Mouse (Mus musculus) thymus, adult 2 months (tissue): Measurements from ENCODE around the gene Fbxl5. TPM values are rescaled to one million over a fixed set of nuclear protein-coding genes. Genes with fewer than 3 reads are reported as not detected.
A peak's percentile ranks its signal among the peaks of the same experiment; 100 is the strongest.

Experiments used
- DNase-seq: peaks from one replicate; pipeline ENCODE4 v3.0.0; 2021
- H3K27ac ChIP-seq: fragments of 200-500 bp; 2 replicates; pipeline ENCODE4 v1.5.1; 2012; ENCODE audit warnings: low read length, control low read depth; ENCODE audit not compliant: control insufficient read depth, insufficient read depth
- H3K27me3 ChIP-seq: fragments of 200-500 bp; 2 replicates; pipeline ENCODE4 v1.6.1; 2012; ENCODE audit warnings: mild to moderate bottlenecking, low read length, moderate library complexity, mixed read lengths; ENCODE audit not compliant: control insufficient read depth, insufficient read depth
- H3K36me3 ChIP-seq: fragments of 200-500 bp; 2 replicates; pipeline ENCODE4 v1.6.1; 2012; ENCODE audit warnings: mild to moderate bottlenecking, low read length, moderate library complexity; ENCODE audit not compliant: control insufficient read depth, insufficient read depth
- H3K4me1 ChIP-seq: fragments of 200-500 bp; replicated peaks from 2 replicates; pipeline ENCODE4 v1.6.1; 2012; ENCODE audit warnings: low read length; ENCODE audit not compliant: control insufficient read depth, insufficient read depth
- H3K4me3 ChIP-seq: fragments of 200-500 bp; 2 replicates; pipeline ENCODE4 v1.5.1; 2012; ENCODE audit warnings: mild to moderate bottlenecking, low read length, control low read depth, moderate library complexity; ENCODE audit not compliant: control insufficient read depth, insufficient read depth
- CTCF ChIP-seq: fragments of 200-500 bp; IDR thresholded peaks from 2 replicates; pipeline ENCODE4 v1.5.1; 2012; ENCODE audit warnings: mild to moderate bottlenecking, control low read depth, low read length, moderate library complexity, borderline replicate concordance; ENCODE audit not compliant: control insufficient read depth, poor library complexity, insufficient read depth; ENCODE audit errors: extremely low read depth
- POLR2A ChIP-seq: fragments of 200-500 bp; IDR thresholded peaks from 2 replicates; pipeline ENCODE4 v1.6.1; 2012; ENCODE audit warnings: mild to moderate bottlenecking, low read length, control low read depth, moderate library complexity; ENCODE audit not compliant: control insufficient read depth, poor library complexity, insufficient read depth; ENCODE audit errors: extremely low read depth
- WGBS: fragments of 180-500 bp; shearing (Covaris S2); methylation state at CpG from one replicate; pipeline ENCODE4 v1.1.7; 2018; 5-methylcytosine and 5-hydroxymethylcytosine counted together
- polyA plus RNA-seq: library from polyadenylated mRNA; depleted of rRNA; stranded (reverse); fragments of >200 nt; gene quantifications from 2 replicates; pipeline ENCODE4 v1.2.3, GENCODE M21; 2012

Gene Fbxl5
- polyA plus RNA-seq, 1 experiment: 26.7 TPM

GRCm38 (mm10) chr5:43778583-43778982 lies 42.9 kb downstream of the Fbxl5 start:
- WGBS: 89% methylated on average over 3 of the region's 3 CpGs
- DNase-seq: no peak
- Histone ChIP-seq H3K27me3 (no peaks in the 10 kb centered on the region), H3K4me3 (no peak overlapping the region), H3K27ac (no peak overlapping the region), H3K36me3 (no peaks in the 10 kb centered on the region), H3K4me1 (peaks cover 5% of the 10 kb centered on the region)
- TF ChIP-seq CTCF: no peak
- no peak for TF ChIP-seq POLR2A

DNA sequence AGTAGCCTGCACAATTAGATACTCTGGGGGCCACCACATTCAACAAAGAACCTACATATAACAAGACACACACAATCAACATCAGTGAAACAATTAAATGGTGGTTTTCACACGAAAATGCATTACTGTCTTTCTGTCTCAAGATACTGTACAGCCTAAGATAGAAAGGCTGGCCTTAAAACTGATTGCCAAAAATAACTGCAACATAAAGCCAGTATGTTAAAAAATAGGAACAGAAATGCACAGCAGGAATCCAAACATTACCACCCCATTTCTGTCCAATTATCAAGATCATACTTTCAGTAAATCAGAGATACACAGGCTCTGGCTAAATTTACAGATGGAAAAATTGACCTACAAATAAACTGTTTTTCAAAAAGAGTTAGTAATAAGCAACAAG lies 44.4 kb downstream of the Fbxl5 start:
- 79% methylated on average over 1 of the region's 1 CpGs for whole genome bisulfite sequencing
- TF ChIP-seq POLR2A (no peak), CTCF (no peak)
- Histone ChIP-seq H3K27ac (no peak overlapping the region), H3K4me1 (no peaks in the 10 kb centered on the region; the same call in 1 of the 2 replicates), H3K36me3 (no peaks in the 10 kb centered on the region), H3K4me3 (no peak overlapping the region), H3K27me3 (no peaks in the 10 kb centered on the region)
- no peak for DNase-seq

DNA sequence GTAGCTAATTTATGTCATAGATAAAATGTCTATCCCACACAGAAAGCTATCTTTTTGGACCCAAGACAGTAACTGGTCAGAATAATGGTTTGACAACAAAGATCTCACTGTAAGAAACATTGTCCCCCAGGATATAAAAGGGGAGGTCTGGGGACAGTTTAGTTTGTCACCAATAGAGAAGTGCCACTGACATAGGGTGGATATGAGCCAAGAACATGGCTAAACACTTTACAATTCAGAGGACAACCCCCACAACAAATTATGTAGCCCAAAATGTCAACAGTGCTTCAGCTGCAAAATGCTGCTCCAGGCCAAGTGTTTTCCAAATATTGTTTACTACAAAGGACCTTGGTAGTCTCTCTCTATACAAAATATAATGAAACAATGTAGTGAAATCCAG lies 45.0 kb downstream of the Fbxl5 start:
- DNase-seq: no peak
- no peak overlapping the region for H3K4me3 ChIP-seq
- peaks cover under 1% of the 10 kb centered on the region for H3K4me1 ChIP-seq
- H3K36me3 ChIP-seq: no peaks in the 10 kb centered on the region
- no peak overlapping the region for H3K27ac ChIP-seq
- TF ChIP-seq CTCF (no peak), POLR2A (no peak)
- no peaks in the 10 kb centered on the region for H3K27me3 ChIP-seq

DNA sequence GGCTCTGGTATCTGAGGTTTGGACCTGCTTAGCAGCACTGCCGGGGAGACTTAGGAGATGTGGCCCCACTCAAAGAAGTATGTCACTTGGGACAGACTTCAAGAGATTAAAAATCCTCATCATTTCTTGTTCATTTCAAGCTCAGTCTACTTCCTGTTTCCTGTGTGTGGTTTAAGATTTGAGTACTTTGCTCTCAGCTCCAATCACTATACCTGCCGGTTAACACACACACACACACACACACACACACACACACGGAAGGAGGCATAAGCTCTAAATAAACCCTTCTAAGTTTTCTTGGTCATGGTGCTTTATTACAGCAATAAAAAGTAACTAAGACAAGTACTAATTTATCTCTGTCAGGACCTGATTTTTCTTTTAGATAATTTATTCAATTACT lies 49.9 kb downstream of the Fbxl5 start:
- TF ChIP-seq POLR2A (no peak), CTCF (no peak)
- peaks cover 2% of the 10 kb centered on the region for H3K4me1 ChIP-seq
- peak overlapping the region; percentile 47; the same call in 1 of the 2 replicates for H3K27ac ChIP-seq
- H3K36me3 ChIP-seq: peaks cover 24% of the 10 kb centered on the region
- no peak overlapping the region for H3K4me3 ChIP-seq
- WGBS: 15% methylated on average over 3 of the region's 3 CpGs
- DNase-seq: peak; percentile 19
- no peaks in the 10 kb centered on the region for H3K27me3 ChIP-seq

DNA sequence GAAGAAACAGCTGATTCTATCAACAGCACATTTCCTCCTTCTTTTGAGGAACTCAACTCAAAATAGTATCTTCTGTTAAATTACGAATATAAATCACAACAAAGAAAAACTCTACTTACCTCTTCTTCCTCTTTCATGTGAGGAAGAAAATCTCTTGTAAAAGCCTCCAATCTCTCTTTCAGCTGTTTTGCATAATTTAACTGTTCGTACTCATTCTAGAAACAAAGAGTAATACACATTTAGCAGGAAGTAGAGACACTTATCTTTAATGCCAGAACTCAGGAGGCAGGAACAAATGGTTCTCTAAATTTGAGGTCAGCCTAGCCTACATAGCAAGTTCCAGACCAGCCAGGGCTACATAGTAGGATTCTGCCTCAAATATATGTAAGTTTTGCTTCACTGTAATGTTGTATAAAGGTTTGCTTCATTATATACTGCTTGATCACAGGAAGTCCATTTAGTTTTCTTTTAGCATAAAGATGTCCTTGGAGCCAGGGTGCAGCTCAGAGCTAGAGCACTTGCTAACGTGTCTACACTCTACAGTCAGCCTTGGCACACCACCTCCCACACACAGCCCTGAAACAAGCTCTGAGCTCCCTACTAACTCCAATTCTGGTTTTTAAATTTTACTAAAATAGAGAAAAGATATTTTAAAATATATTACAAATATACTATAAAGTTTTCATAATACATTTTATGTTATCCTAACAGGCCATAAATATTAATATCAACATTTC lies 50.7 kb downstream of the Fbxl5 start:
- whole genome bisulfite sequencing: 72% methylated on average over 3 of the region's 3 CpGs
- Histone ChIP-seq H3K27ac (no peak overlapping the region), H3K36me3 (peaks cover 26% of the 10 kb centered on the region)

DNA sequence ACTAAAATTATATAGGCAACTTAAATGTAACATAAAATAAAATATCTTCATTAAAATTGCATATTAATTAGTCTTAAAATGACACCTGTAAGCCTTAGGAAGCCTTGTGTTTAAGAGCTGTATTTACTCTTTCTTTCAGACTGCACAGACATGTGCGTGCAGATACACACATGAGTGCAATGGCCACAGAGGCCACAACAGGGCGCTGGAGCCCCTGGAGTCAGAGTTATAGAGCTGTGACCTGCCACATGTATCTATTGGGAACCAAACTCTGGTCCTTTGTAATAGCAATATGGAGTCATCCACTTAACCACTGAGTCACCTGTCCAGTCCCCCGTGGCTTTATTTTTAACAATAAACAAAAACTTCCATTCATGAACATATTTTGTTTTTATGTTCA lies 72.3 kb downstream of the Fbxl5 start:
- WGBS: 96% methylated on average over 3 of the region's 3 CpGs
- no peak for DNase-seq
- Histone ChIP-seq H3K36me3 (0 out of 2 replicates have a peak, but pooled peaks cover 3% of the 10 kb centered on the region), H3K4me1 (no peaks in the 10 kb centered on the region), H3K27ac (no peak overlapping the region), H3K27me3 (no peaks in the 10 kb centered on the region), H3K4me3 (no peak overlapping the region)
- no peak for TF ChIP-seq POLR2A
- no peak for TF ChIP-seq CTCF

More for the DNA sequence above, 50.7 kb downstream of the Fbxl5 start:
- TF ChIP-seq POLR2A (no peak), CTCF (no peak)
- H3K4me1 ChIP-seq: peaks cover 2% of the 10 kb centered on the region
- H3K4me3 ChIP-seq: no peak overlapping the region
- H3K27me3 ChIP-seq: no peaks in the 10 kb centered on the region
- DNase-seq: no peak

- Histone ChIP-seq H3K4me3 (no peak overlapping the region), H3K27ac (no peak overlapping the region), H3K36me3 (0 out of 2 replicates have a peak, but pooled peaks cover 3% of the 10 kb centered on the region), H3K27me3 (no peaks in the 10 kb centered on the region), H3K4me1 (no peaks in the 10 kb centered on the region)
- DNase-seq: no peak
- 95% methylated on average over 4 of the region's 4 CpGs for WGBS
- TF ChIP-seq CTCF: no peak
- no peak for TF ChIP-seq POLR2A
Measured at GRCm38 (mm10) chr5:43748039-43748438, 73.4 kb downstream of the Fbxl5 start.
